Mouse (Mus musculus): ENCODE data around the gene Strada. TPM values are rescaled to one million over a fixed set of nuclear protein-coding genes. Genes with fewer than 3 reads are reported as not detected.
"Not testable (repeated sequence)": the region's sequence is repeated elsewhere in the genome, so short reads cannot be mapped to it uniquely, and the experiment has no call there.

The Strada gene
- total RNA-seq, 2 experiments from 2014 or later, result 27.5 to 29.9 TPM

DNA sequence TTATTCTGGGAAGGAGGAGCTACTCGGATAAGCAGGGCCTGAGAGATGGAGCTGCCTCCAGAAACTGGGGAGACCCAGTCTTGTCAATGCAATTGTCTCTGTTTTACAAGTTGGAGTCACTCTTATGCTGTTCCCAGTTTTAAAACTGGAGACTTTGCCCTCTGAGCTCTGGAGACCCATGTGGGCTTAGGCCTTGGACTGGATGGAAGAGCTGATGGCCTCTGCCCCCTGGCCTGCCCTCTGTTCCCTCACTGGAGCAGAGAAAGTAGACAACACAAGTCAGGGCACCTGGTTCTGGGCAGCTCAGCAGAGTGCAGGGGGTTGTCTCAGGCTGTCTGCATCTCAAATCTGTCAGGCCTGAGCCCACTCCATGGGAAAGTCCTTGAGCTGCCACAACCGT is 47.2 kb downstream of the Strada start:
- no peak for DNase-seq

DNA sequence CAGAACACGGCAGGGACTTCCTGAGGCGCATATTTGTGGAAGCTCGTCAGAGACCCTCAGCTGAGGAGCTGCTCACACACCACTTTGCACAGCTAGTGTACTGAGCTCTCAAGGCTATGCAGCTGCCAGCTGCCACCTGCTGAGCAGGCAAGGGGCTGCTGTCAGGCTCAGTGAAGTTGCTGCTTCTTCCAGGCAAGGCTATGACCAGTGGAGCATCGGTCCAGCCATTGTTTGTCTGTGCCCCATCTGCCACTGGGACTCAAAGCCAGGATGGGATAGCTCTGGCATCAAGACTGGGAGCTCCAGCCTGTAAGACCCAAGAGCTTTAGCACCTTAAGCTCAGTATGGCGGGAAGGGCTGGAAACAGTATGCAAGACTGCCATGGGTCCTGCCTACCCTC is 47.9 kb downstream of the Strada start:
- DNase-seq, result no peak

DNA sequence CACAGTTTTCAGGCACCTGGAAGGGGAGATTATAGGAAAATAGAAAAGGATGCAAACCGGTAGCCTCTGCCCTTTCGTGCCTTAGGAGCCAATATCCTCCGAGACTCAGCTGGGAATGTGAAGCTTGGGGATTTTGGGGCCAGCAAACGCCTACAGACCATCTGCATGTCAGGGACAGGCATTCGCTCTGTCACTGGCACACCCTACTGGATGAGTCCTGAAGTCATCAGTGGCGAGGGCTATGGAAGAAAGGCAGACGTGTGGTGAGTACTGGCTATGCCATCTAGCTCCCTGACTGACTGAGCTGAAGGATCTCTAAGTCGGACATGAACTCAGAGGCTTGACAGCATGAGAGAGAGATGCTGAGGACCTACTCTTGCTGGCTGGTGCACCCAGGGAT is 49.8 kb downstream of the Strada start:
- DNase-seq, result peak in 1 of 2 experiments; percentile 61

DNA sequence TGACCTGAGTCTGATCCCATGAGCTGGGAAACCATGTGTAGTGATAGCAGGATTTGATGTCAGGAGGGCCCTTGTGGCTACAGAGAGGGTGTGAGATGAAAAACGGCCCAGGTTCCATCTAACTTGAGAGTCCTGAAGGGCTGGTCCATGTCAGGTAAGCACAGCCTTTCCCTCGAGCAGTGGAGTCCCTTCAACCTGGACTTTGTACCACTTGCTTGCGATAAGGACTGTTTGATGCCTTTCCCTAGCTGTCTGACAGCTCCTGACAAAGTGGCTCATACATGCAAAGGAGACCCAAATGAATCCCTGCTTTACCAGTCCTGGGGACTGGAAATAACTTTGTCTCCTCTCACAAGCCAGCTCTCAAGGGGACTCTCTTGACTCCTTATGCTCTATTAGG is 50.7 kb downstream of the Strada start:
- DNase-seq, result no peak

DNA sequence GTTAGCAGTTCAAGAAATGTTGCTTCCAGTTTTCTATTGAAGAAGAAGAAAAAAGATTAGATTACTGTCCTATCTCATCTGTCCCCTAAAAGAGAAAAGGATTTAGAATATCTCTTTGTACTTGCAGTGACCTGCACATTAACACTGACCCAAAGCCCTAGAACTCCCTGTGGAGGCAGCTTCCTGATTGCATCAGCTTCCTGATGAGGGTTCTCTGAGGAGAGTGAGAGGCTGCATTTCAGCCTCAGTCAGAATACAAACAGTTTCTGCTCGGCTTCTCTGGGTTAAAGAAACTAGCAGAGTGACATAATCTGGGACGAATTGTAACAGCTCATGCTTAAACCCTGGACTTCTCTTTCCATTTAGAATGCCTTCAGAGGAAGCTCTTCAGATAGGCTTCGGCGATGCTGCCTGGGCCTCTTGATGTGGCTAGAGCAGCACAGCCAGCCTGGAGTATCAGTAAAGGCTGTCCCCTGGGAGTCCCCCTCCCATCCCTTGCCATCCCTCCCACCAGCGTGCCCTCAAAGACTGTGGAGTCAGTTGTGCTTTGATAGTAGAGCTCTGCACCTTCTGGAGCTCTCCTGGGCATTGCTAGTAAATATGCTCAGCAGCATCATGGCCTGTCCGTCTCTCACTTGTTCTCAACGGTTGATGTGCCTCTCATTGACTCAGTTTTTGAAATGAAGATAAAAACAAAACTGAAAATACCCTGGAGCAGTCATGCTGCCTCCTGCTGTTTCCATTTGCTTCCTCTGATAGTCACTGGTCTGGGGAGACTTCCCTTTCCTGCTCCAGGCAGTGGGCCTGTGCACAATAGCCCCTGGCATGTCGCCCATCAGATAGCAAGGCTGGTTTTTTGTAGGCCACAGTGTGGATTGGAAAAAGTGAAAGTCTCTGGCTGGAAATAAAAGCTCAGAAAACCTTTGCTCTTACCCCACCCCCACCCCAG is 67.1 kb downstream of the Strada start:
- DNase-seq, result no peak

DNA sequence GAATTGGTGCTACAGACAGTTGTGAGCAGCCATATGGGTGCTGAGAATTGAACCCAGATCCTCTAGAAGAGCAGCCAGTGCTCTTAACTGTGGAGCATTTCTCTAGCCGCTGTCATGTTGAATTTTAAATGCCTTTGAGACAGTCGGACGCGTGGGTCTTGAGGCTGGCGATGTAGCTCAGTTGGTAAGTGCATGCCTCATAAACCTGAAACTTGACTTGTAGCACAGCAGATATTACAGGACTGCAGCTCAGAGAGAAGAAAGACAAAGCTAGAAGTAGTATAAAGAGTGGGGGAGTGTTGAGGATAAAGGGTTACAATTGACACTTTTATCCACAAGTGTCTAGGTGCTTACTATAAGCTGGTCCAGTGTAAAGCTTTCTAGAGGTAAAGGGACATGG is 69.5 kb downstream of the Strada start:
- DNase-seq, result no peak

DNA sequence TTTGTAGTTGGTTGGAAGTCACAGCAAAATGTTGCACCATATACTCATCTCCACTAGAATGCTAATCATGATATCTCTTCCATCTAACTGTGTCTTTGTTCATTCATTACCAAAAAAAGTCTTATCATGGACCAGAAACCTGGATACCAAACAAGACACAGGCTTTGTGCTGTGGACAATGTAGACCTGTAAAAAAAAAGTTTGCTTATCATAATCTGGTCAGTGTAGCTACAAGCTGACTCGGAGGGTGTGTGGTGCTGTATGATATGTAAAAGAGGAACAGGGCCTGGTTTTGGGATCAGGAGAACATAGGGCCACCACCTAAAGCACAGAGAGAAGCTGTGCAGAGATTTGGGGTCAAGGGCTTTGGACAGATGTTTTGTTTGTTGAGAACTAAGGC is 72.5 kb downstream of the Strada start:
- DNase-seq, result no peak

DNA sequence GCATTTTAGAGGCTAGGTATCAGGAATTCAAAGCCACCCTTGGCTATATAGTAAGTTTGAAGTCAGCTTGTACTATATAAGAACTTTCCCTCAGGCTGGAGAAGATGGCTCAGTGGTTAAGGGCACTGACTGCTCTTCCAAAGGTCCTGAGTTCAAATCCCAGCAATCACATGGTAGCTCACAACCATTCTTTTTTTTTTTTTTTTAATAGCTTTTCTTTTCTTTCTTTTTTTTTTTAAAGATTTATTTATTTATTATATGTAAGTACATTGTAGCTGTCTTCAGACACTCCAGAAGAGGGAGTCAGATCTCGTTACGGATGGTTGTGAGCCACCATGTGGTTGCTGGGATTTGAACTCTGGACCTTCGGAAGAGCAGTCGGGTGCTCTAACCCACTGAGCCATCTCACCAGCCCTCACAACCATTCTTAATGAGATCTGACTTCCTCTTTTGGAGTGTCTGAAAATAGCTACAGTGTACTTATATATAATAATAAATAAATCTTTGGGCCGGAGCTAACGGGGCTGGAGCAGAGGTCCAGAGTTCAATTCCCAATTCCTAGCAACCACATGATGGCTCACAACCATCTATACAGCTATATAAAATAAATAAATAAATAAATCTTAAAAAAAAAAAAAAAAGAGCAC is 75.1 kb downstream of the Strada start:
- not testable (repeated sequence) for DNase-seq

DNA sequence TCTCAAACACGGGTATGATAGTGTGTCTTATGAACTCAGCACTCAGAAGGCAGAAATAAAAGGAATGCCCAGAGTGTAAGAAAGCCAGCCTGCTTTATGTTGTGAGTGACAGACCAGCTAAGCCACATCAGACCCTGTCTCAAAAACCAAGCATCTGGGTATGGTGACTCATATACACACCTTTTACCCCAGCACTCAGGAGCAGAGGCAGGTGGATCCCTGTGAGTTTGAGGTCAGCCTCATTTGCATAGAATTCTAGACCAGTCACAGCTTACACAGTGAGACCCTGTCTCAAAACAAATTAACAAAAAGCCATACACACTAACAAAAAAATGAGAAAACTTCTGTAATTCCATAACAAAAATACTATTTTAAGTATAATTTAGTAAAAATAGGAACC is 76.1 kb downstream of the Strada start:
- no peak for DNase-seq

DNA sequence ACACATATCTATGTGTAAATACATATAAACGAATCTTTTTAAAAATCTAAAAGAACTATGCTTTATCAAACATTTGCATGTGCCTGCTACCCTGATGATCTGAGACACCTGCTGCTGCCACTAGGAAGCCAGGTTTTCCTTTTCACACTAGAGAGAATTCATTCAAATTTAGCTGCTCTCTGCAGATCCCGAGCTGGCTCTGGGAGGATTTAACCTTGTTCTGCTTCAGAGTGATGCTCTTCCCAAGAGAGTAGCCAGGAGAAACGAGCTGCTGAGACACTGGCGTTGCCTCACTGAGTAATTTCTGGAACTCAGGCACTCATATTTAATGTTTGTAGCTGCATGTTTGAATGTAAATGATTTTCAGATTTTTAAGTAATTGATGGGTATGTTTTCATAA is 77.2 kb downstream of the Strada start:
- DNase-seq, result no peak

DNA sequence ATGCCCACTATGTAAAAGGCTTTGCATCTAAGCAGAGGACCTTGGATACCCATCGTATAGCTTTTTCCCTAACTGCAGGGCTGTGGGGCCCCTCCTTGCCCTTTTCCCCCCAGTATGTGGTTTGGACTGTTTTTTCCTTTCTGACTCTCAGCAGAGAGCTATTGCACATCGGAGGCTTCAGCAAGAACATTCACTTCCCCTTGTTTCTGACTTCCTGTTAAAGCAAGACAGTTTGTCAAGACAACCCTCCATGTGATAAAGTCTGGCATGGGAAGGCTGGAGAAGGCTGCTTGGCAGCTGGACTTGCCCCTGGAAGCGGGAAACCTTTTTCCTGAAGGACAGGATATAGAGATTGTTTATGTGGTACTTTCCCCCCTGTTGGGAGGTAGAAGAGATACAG is 79.2 kb downstream of the Strada start:
- no peak for DNase-seq

DNA sequence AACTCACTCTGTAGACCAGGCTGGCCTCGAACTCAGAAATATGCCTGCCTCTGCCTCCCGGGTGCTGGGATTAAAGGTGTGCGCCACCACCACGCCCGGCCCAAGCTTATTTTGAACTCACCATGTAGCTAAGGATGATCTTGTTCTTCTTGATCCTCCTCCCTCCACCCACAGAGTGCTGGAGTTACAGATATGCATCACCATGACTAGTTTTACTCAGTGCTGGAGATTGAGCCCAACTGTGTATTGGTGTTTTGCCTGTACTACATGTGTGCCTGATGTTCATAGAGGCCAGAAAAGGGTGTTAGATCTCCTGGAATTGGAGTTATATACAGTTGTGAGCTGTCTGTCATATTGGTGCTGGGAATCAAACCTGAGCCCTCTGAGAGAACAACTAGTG is 79.7 kb downstream of the Strada start:
- DNase-seq, result no peak

Other genes starting within 250 kb of the Strada start
- gene Cyb561, start 248.8 kb downstream of the Strada start, total RNA-seq (2021), result 10 to 100 TPM; 47.8 to 50.0 TPM
- 1 to 10 TPM; 5.0 to 8.1 TPM for gene Ace, start 234.2 kb downstream of the Strada start, total RNA-seq (2021)
- not detected for gene Ace3, start 207.5 kb downstream of the Strada start, total RNA-seq (2021)
- 1 to 10 TPM in 1 of 2 experiments, under 1 TPM in 1; 0.99 to 1.0 TPM for gene Kcnh6, start 194.0 kb downstream of the Strada start, total RNA-seq (2021)
- 100 to 1,000 TPM; 137 to 141 TPM for gene Dcaf7, start 165.3 kb downstream of the Strada start, total RNA-seq (2021)
- gene Taco1, start 136.1 kb downstream of the Strada start, total RNA-seq (2021), result 10 to 100 TPM; 19.7 to 20.1 TPM
- gene Map3k3, start 117.6 kb downstream of the Strada start, total RNA-seq (2021), result 10 to 100 TPM; 29.3 to 33.8 TPM
- gene Gm10840, start 41.3 kb downstream of the Strada start, total RNA-seq (2021), result 1 to 10 TPM in 1 of 2 experiments, not detected in 1; 2.2 TPM
- 100 to 1,000 TPM; 138 to 144 TPM for gene Limd2, start 41.3 kb downstream of the Strada start, total RNA-seq (2021)
- gene Ccdc47, start 14.2 kb upstream of the Strada start, total RNA-seq (2021), result 100 to 1,000 TPM in 1 of 2 experiments, 10 to 100 TPM in 1; 82.8 to 101 TPM
- 10 to 100 TPM; 69.9 to 70.9 TPM for gene Ddx42, start 14.8 kb upstream of the Strada start, total RNA-seq (2021)
- 10 to 100 TPM; 30.6 to 31.4 TPM for gene Ftsj3, start 53.9 kb upstream of the Strada start, total RNA-seq (2021)
- 100 to 1,000 TPM; 163 to 169 TPM for gene Psmc5, start 54.0 kb upstream of the Strada start, total RNA-seq (2021)
- gene Smarcd2, start 70.8 kb upstream of the Strada start, total RNA-seq (2021), result 10 to 100 TPM; 28.5 to 38.9 TPM
- gene Tcam1, start 74.5 kb upstream of the Strada start, total RNA-seq (2021), result under 1 TPM; 0.17 to 0.18 TPM
- gene Gh, start 99.7 kb upstream of the Strada start, total RNA-seq (2021), result not detected
- under 1 TPM in 1 of 2 experiments, not detected in 1; 0.33 TPM for gene Cd79b, start 112.6 kb upstream of the Strada start, total RNA-seq (2021)
- gene Scn4a, start 151.1 kb upstream of the Strada start, total RNA-seq (2021), result not detected
- gene Prr29, start 163.3 kb upstream of the Strada start, total RNA-seq (2021), result not detected
- gene Icam2, start 185.9 kb upstream of the Strada start, total RNA-seq (2021), result 1 to 10 TPM; 2.3 to 2.8 TPM